Mouse (Mus musculus): ENCODE measurements at regions not wholly inside any gene's neighbourhood (a gene's known extent, or its start where the extent isn't known, plus 50 kb on each side); places are given as distances from the start of the nearest gene placed in this dataset.

DNA sequence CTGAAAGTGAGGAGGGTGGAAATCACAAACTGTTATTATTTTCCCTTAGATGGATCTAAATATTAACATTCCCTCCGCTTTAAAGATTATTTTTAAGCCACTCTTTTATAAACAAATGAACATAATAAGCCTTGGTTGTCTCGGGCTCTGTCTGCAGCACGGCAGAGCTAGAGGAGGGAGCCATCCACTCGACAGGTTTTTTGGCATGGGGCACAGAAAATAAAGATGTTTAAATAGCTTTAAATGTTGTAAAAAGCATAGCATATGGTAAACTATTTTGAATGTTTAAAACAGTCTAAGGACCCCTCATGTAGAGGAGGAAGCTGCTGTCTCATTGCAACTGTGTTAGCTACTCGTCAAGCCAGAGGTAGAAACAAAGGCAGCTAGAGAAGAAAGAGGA lies 338.4 kb downstream of the Kcnrg start:
- no peak for DNase-seq (ENCODE audit: low read depth, low spot score)
- in situ Hi-C loops (cut with MboI; ENCODE audit: low pct_unique_long_range_greater_than_20kb) = no loop called here
- no peak for ATAC-seq
- POLR2A ChIA-PET = no interaction called here
- no peak for TF ChIP-seq CTCF (IDR thresholded peaks at IDR 0.05)
- CTCF ChIA-PET = no interaction called here
- no peaks in the 10 kb centered on the region for H3K27me3 ChIP-seq

DNA sequence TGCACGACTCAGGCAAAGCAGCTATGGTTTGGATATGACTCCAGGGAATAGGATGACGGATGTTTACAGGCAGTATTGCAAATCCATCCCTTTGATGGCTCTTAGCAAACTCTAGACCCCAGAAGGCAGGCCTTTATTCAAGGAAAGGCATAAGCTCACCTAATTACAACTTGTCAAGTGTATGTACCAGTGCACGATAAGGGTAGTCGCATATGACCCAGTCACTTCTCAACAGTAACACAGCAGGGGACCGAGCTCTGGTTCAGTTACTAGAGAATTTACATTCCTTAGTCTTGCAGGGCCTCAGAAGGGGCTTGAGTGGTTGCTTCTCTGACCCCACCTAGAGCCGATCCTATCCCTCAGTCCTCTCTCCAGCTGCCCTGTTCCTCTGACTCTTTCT lies 342.2 kb downstream of the Kcnrg start:
- in situ Hi-C loops (cut with MboI; ENCODE audit: low pct_unique_long_range_greater_than_20kb) = no loop called here
- no peaks in the 10 kb centered on the region for H3K27me3 ChIP-seq
- CTCF ChIA-PET = interaction anchor here (1.7 to 2.3 kb wide), 2 partner anchors 11 to 13 kb away, joined by 6 to 7 read pairs; no protein-coding TSS in a partner anchor
- POLR2A ChIA-PET = no interaction called here
- ATAC-seq (no peak), DNase-seq (ENCODE audit: low read depth, low spot score) (no peak)
- TF ChIP-seq CTCF (IDR thresholded peaks at IDR 0.05) = no peak

DNA sequence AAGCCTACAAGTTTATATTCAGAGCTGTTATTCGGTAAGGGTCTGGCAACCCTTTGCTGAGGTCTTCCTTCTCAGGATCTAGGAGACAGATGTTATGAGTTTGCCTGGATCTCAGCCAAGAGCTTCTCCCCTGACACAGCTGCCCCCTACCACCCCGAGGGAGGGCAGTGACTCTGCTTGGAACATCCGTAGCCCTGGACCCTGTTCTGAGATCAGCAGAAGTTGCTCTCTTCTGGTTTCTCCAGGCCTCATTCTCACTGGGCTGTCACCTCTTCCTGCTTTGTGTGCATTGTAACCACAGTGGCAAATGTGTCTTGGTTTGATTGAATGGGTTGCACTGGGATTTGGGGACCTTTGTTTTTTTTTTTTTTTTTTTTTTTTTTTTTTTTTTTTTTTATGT lies 342.4 kb upstream of the Rnaseh2b start:
- in situ Hi-C loops (cut with MboI; ENCODE audit: low pct_unique_long_range_greater_than_20kb) = no loop called here
- POLR2A ChIA-PET = no interaction called here
- no peak for DNase-seq (ENCODE audit: low read depth, low spot score)
- ATAC-seq = no peak
- no peak for TF ChIP-seq CTCF (IDR thresholded peaks at IDR 0.05)
- CTCF ChIA-PET = interaction anchor here (1.1 to 2.3 kb wide), 3 partner anchors 10 to 45 kb away, joined by 3 to 7 read pairs (median 6); no protein-coding TSS in a partner anchor
- no peaks in the 10 kb centered on the region for H3K27me3 ChIP-seq

DNA sequence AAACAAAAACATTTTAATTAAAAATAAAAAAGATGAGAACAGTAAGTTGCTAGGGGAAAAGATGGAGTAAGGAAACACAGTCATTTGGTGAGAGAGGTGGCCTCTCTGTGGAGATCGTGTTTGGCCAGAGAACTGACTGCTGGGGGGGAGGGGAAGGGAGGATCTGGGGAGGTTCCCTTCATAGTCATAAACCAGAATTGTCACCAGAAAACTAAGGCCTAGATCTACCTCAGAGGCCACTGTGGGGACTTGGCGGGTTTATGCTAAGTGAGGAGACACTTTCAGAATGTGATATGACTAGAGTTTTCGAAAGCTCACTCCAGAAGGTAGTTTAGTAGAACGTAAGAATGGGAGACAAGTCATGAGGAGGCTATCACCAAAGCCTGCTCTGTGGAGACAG lies 339.4 kb upstream of the Rnaseh2b start:
- ATAC-seq (no peak), DNase-seq (ENCODE audit: low read depth, low spot score) (no peak)
- ChIA-PET CTCF (no interaction called here), POLR2A (no interaction called here)
- no peak for TF ChIP-seq CTCF (IDR thresholded peaks at IDR 0.05)
- in situ Hi-C loops (cut with MboI; ENCODE audit: low pct_unique_long_range_greater_than_20kb) = no loop called here
- H3K27me3 ChIP-seq = no peaks in the 10 kb centered on the region

DNA sequence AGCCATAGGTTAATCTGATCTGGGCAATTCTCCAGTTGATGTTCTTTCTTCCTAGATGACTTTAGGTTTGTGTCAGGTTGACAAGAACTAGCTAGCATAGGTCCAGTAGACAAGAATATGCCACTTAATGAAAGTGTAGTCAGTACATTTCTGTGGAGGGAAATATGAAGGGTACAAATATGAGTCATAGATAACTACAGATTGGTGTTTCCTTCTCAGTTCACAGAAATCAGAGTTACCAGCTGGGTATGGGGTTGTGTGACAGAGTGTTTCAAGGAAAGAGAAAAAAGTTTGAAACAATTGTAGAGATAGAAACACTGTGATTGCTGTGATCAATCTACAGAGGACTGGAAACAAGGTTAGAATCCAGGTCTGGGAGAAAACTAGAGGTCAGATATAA lies 337.0 kb upstream of the Rnaseh2b start:
- DNase-seq (ENCODE audit: low read depth, low spot score) (no peak), ATAC-seq (no peak)
- ChIA-PET POLR2A (no interaction called here), CTCF (no interaction called here)
- no peak for TF ChIP-seq CTCF (IDR thresholded peaks at IDR 0.05)
- H3K27me3 ChIP-seq = no peaks in the 10 kb centered on the region
- in situ Hi-C loops (cut with MboI; ENCODE audit: low pct_unique_long_range_greater_than_20kb) = no loop called here

DNA sequence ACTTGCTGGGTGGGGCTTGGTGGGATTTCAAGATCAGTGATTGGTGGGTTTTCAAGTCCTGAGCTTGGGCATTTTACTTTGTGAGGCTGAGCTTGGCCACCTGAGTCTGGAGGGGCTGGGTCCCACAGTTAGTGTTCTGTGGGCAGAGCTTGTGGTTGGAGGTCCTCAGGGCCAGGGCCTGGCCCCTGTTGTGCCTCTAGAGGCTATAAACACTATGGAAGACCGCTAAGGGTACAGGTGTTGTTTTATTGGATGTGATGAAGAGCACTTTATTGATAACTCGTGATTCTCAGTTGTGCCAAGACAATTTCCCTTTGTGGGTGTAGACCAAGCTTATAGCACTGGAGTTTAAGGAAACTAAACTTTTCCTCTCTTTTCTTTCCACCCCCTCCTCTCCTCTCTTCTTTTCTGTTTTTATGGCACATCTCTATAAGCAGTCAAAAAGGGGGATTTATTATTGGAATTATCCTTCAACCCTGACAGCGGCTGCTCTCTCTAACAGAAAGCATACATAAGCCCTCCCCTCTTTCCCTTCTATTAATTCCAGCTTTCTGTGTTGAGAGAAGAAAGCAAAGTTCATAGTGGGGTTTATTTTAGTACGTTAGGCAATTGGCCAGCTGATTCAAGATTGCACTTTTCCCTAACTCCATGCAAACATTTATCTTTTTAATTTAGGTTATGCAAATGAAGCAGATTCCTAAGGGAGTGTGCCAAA lies 332.0 kb upstream of the Rnaseh2b start:
- TF ChIP-seq CTCF (IDR thresholded peaks at IDR 0.05) = no peak
- in situ Hi-C loops (cut with MboI; ENCODE audit: low pct_unique_long_range_greater_than_20kb) = no loop called here
- POLR2A ChIA-PET = interaction anchor here (0.6 kb wide), 1 partner anchor 79 kb away, joined by 3 read pairs; no protein-coding TSS in a partner anchor
- ATAC-seq (no peak), DNase-seq (ENCODE audit: low read depth, low spot score) (no peak)
- no peaks in the 10 kb centered on the region for H3K27me3 ChIP-seq
- CTCF ChIA-PET = interaction anchor here (1.6 to 2.0 kb wide), 2 partner anchors 11 to 18 kb away, joined by 3 to 7 read pairs; no protein-coding TSS in a partner anchor

DNA sequence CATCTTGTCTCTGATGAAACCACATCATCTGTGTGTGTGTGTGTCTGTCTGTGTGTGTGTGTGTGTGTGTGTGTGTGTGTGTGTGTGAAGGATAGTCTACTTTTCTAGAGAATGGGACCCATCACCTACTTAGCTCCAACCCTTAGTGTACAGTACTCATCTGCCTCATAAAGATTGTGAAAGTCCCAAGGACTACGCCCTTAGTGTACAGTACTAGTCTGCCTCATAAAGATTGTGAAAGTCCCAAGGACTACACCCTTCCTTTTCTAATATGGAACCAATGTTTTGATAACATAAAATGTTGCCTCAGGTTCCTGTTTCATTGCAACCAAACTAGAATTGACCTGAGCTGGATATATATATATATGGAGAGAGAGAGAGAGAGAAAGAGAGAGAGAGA lies 323.9 kb upstream of the Rnaseh2b start:
- POLR2A ChIA-PET = interaction anchor here (0.7 kb wide), 2 partner anchors 46 to 236 kb away, joined by 6 read pairs; no protein-coding TSS in a partner anchor
- H3K27me3 ChIP-seq = no peaks in the 10 kb centered on the region
- no peak for TF ChIP-seq CTCF (IDR thresholded peaks at IDR 0.05)
- no peak for ATAC-seq
- DNase-seq (ENCODE audit: low read depth, low spot score) = no peak
- in situ Hi-C loops (cut with MboI; ENCODE audit: low pct_unique_long_range_greater_than_20kb) = loop anchor here (5.0 kb wide), 1 partner anchor 86 kb away; no protein-coding TSS in a partner anchor
- CTCF ChIA-PET = interaction anchor here (1.3 kb wide), 1 partner anchor 271 kb away, joined by 3 read pairs; no protein-coding TSS in a partner anchor

DNA sequence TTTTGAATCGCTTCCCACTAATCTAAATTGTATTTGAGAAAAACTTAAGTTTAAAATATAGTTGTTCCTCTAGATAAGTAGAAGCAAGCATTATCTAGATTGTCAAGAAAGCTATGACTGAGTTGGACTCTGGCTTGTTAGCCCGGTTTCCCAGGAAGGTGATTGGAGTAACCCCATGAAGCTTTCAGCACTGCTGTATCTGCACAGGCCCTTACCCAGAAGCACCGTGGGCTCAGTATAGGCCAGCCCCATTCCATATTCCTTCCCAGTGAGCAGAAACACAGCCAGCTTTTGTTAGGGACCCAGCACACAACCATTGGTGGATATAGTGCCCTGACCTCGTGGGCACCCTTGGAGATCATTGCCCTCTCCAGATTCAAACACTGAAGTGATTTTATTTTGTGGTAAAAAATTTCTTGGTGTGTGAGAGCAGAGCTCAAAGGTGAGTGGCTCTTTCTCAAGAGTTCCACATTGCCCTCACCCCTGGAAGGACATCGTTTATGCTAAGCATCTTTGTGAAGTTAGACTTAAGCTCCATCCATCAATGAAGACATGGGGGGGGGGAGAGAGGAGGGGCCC lies 323.3 kb upstream of the Rnaseh2b start:
- no peak for DNase-seq (ENCODE audit: low read depth, low spot score)
- TF ChIP-seq CTCF (IDR thresholded peaks at IDR 0.05) = no peak
- ChIA-PET CTCF (interaction anchor here (0.9 to 1.5 kb wide), 2 partner anchors 10 to 286 kb away, joined by 3 read pairs; no protein-coding TSS in a partner anchor), POLR2A (interaction anchor here (0.6 to 0.9 kb wide), 5 partner anchors 20 to 322 kb away, joined by 3 to 6 read pairs (median 4); no protein-coding TSS in a partner anchor)
- in situ Hi-C loops (cut with MboI; ENCODE audit: low pct_unique_long_range_greater_than_20kb) = loop anchor here (5.0 kb wide), 1 partner anchor 87 kb away; no protein-coding TSS in a partner anchor
- no peaks in the 10 kb centered on the region for H3K27me3 ChIP-seq
- ATAC-seq = no peak

DNA sequence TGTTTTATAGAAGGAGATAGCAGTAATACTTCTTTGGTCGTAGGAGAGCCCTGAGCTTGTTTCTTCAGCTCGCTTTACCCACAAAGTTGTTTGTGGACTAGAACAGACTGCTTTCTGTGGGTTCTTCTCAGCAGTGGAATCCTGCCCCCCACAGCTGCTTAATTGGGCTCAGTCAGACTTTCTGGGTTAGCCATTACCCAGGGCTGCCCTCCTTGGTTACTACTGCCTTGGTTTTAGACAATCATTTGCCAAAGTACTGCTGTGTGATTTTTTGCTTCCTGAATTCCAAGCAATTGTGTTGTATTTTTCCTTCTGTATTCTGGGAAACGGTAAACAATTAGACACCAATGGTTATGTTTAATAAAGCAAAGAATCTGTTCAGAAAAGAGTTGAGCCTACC lies 321.8 kb upstream of the Rnaseh2b start:
- TF ChIP-seq CTCF (IDR thresholded peaks at IDR 0.05) = peak; percentile 5
- DNase-seq (ENCODE audit: low read depth, low spot score) = peak; percentile 91
- H3K27me3 ChIP-seq = no peaks in the 10 kb centered on the region
- POLR2A ChIA-PET = no interaction called here
- in situ Hi-C loops (cut with MboI; ENCODE audit: low pct_unique_long_range_greater_than_20kb) = loop anchor here (10.0 kb wide), 1 partner anchor 296 kb away; no protein-coding TSS in a partner anchor
- peak; percentile 74 for ATAC-seq
- CTCF ChIA-PET = interaction anchor here (1.4 kb wide), 1 partner anchor 320 kb away, joined by 4 read pairs; no protein-coding TSS in a partner anchor

DNA sequence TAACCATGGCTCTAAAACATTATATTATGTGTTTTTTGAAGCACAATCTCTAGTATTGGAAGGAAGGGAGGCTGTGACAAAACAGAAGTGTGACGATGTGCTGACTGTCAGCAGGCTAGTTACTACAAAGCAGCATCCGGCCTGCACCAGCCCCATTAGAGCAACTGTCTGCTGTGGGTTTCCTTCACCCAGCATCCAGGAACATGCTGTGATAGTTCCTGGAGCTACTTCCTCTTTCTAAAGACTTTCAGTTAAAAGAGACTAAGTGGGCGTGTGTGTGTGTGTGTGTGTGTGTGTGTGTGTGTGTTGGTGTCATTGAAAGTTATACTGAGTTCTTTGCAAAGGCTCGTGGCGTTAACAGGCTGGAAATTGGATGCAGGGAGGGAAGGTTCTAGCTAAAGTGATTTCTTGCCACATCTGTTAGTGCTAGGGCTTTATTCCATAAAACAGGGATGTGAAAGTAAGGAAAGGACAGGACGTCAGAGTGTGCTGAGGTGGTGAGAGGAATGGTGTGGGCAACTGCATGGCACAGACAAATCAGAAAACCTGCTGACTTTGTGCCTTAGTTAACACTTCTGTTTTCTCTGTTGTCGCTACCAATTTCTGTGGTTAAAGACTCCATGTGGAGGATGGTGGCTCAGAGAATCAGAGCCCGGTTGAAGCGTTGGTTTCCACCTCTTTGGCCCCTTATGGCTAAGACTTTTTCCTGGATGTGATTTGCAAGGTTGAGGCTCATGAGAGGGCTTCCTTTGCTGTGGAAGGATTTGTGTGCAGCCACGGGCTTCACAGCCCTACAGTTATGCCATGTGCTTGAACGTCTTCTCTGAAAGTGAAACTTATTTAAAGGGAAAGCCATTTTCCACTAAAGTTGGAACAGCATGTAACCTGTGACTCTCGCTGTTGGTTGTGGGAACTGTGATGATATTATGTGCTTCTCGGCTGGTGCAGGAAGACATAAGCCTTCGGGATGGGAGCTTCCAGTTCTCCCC lies 321.0 kb upstream of the Rnaseh2b start:
- ChIA-PET CTCF (interaction anchor here (1.4 kb wide), 1 partner anchor 321 kb away, joined by 4 read pairs; no protein-coding TSS in a partner anchor), POLR2A (no interaction called here)
- TF ChIP-seq CTCF (IDR thresholded peaks at IDR 0.05) = no peak
- ATAC-seq (peak; percentile 9), DNase-seq (ENCODE audit: low read depth, low spot score) (no peak)
- in situ Hi-C loops (cut with MboI; ENCODE audit: low pct_unique_long_range_greater_than_20kb) = loop anchor here (10.0 kb wide), 1 partner anchor 297 kb away; no protein-coding TSS in a partner anchor
- H3K27me3 ChIP-seq = no peaks in the 10 kb centered on the region

Data from Patski (cell line).